Mouse (Mus musculus): Measurements from ENCODE around the gene Oas1e.
"Not testable (repeated sequence)": the region's sequence is repeated elsewhere in the genome, so short reads cannot be mapped to it uniquely, and the experiment has no call there.

Gene Oas1e

GRCm38 (mm10) chr5:120795480-120796034, at the start of gene Oas1e:
Oas1e (minus strand) TSS chr5:120795530.
- in situ Hi-C loops (cut with MboI) = not testable (repeated sequence)

- in situ Hi-C loops (cut with MboI) = no loop called here
These were observed 49.4 kb upstream of the Oas1e start for GRCm38 (mm10) chr5:120844713-120845112.

- in situ Hi-C loops (cut with MboI) = no loop called here
These were observed 41.6 kb upstream of the Oas1e start for GRCm38 (mm10) chr5:120836731-120837585.

GRCm38 (mm10) chr5:120833335-120834280, 38.3 kb upstream of the Oas1e start:
- in situ Hi-C loops (cut with MboI) = no loop called here

GRCm38 (mm10) chr5:120831031-120831430, 35.7 kb upstream of the Oas1e start:
- in situ Hi-C loops (cut with MboI) = no loop called here

GRCm38 (mm10) chr5:120818999-120819398, 23.7 kb upstream of the Oas1e start:
- in situ Hi-C loops (cut with MboI) = no loop called here

GRCm38 (mm10) chr5:120815949-120816348, 20.6 kb upstream of the Oas1e start:
- in situ Hi-C loops (cut with MboI) = no loop called here

- in situ Hi-C loops (cut with MboI) = no loop called here
These were observed 17.7 kb upstream of the Oas1e start for GRCm38 (mm10) chr5:120813023-120813422.

GRCm38 (mm10) chr5:120811951-120812819, 16.9 kb upstream of the Oas1e start, which contains the start of gene Oas1c:
Oas1c (minus strand) TSS chr5:120812514.
- in situ Hi-C loops (cut with MboI) = no loop called here

GRCm38 (mm10) chr5:120809171-120809570, 13.8 kb upstream of the Oas1e start:
- in situ Hi-C loops (cut with MboI) = no loop called here

- in situ Hi-C loops (cut with MboI) = no loop called here
These were observed 11.1 kb upstream of the Oas1e start for GRCm38 (mm10) chr5:120806458-120806857.

- in situ Hi-C loops (cut with MboI) = no loop called here
These were observed 8.3 kb upstream of the Oas1e start for GRCm38 (mm10) chr5:120803596-120803995.

- in situ Hi-C loops (cut with MboI) = not testable (repeated sequence)
These were observed 3.6 kb upstream of the Oas1e start for GRCm38 (mm10) chr5:120798943-120799342.

- in situ Hi-C loops (cut with MboI) = not testable (repeated sequence)
These were observed 2.8 kb upstream of the Oas1e start for GRCm38 (mm10) chr5:120798147-120798546.

GRCm38 (mm10) chr5:120793043-120793442, 2.3 kb downstream of the Oas1e start:
- in situ Hi-C loops (cut with MboI) = no loop called here

- in situ Hi-C loops (cut with MboI) = no loop called here
These were observed 8.3 kb downstream of the Oas1e start for GRCm38 (mm10) chr5:120787042-120787441.

GRCm38 (mm10) chr5:120782446-120782845, 12.9 kb downstream of the Oas1e start:
- in situ Hi-C loops (cut with MboI) = no loop called here

- in situ Hi-C loops (cut with MboI) = no loop called here
These were observed 13.7 kb downstream of the Oas1e start for GRCm38 (mm10) chr5:120781646-120782045.

- in situ Hi-C loops (cut with MboI) = no loop called here
These were observed 15.4 kb downstream of the Oas1e start for GRCm38 (mm10) chr5:120779922-120780321.

- in situ Hi-C loops (cut with MboI) = no loop called here
These were observed 16.4 kb downstream of the Oas1e start for GRCm38 (mm10) chr5:120778941-120779340.

GRCm38 (mm10) chr5:120777478-120777877, 17.9 kb downstream of the Oas1e start, which contains the start of gene Oas3:
Oas3 (minus strand) TSS chr5:120777661.
- in situ Hi-C loops (cut with MboI) = no loop called here

All from mature B cell (primary cell).